Mouse (Mus musculus) thymus, postnatal 14 days (tissue): ENCODE data around the gene Gm13769.
"Not testable (repeated sequence)": the region's sequence is repeated elsewhere in the genome, so short reads cannot be mapped to it uniquely, and the experiment has no call there.

Experiments
- DNase-seq: peaks from one replicate; pipeline ENCODE4 v3.0.0; 2021

The Gm13769 gene

GRCm38 (mm10) chr2:90321900-90322299, at the start of gene Gm13769:
TSS of gene Gm13769 (plus strand) at chr2:90322200.
- DNase-seq = not testable (repeated sequence)

GRCm38 (mm10) chr2:90292741-90293140, 29.3 kb upstream of the Gm13769 start, which contains the start of gene Olfr1272:
TSS of gene Olfr1272 (minus strand) at chr2:90292841.
- no peak for DNase-seq

GRCm38 (mm10) chr2:90346694-90347093, 24.7 kb downstream of the Gm13769 start:
- not testable (repeated sequence) for DNase-seq

GRCm38 (mm10) chr2:90351047-90351446, 29.0 kb downstream of the Gm13769 start:
- not testable (repeated sequence) for DNase-seq

- not testable (repeated sequence) for DNase-seq
Observed at GRCm38 (mm10) chr2:90351540-90351939, 29.5 kb downstream of the Gm13769 start.

- not testable (repeated sequence) for DNase-seq
Observed at GRCm38 (mm10) chr2:90359229-90359628, 37.2 kb downstream of the Gm13769 start.

GRCm38 (mm10) chr2:90360199-90360598, 38.2 kb downstream of the Gm13769 start:
- not testable (repeated sequence) for DNase-seq
